Mouse (Mus musculus) stomach, postnatal 0 days (tissue): Measurements from ENCODE around the gene Tbce.

Experiments
- CTCF ChIP-seq: IDR thresholded peaks from 2 replicates; pipeline ENCODE4 v1.5.1; 2016; ENCODE audit warnings: antibody characterized with exemption, low read depth, mild to moderate bottlenecking, moderate library complexity
- EP300 ChIP-seq: optimal IDR thresholded peaks from 2 replicates; pipeline ENCODE3; 2016; ENCODE audit warnings: antibody characterized with exemption

GRCm38 (mm10) chr13:14068035-14068434 lies 28.6 kb upstream of the Tbce start:
- TF ChIP-seq CTCF (no peak), EP300 (no peak)
